28 mouse cellular contexts compared by ENCODE assay signal in genomic region chr1:55412569-55412968, GRCm38 (mm10). TPM values are rescaled to one million over a fixed set of nuclear protein-coding genes. Genes with fewer than 3 reads are reported as not detected.
"Had no signal": no experiment of that assay in that cellular context is flagged by ENCODE, and none has a peak within 500 bp of the region (broad histone marks: within the 10 kb centered on the region; RNA-seq: fewer than 3 reads in every experiment).

No protein-coding gene starts in this region.

- H3K9me3 ChIP-seq: heart, embryonic 13.5 days; heart, embryonic 15.5 days; hindbrain, embryonic 13.5 days; hindbrain, embryonic 15.5 days; kidney, embryonic 15.5 days; limb, embryonic 10.5 days; limb, embryonic 12.5 days had no signal

- H3K4me1 ChIP-seq: heart, embryonic 15.5 days; kidney, embryonic 15.5 days; limb, embryonic 10.5 days; limb, embryonic 12.5 days had no signal

- H3K4me3 ChIP-seq: gastrocnemius, adult 2 months; heart, embryonic 13.5 days; heart, embryonic 15.5 days; hindbrain, embryonic 13.5 days; hindbrain, embryonic 15.5 days; kidney, embryonic 15.5 days; limb, embryonic 10.5 days; limb, embryonic 12.5 days had no signal

- H3K4me2 ChIP-seq: heart, embryonic 11.5 days; heart, embryonic 13.5 days; heart, embryonic 15.5 days; hindbrain, embryonic 13.5 days; hindbrain, embryonic 15.5 days; kidney, embryonic 15.5 days; limb, embryonic 12.5 days; liver, embryonic 11.5 days had no signal

- ATAC-seq: hindbrain, postnatal 0 days; intestine, embryonic 16.5 days had no signal

- H3K9ac ChIP-seq: heart, embryonic 13.5 days; heart, embryonic 15.5 days; hindbrain, embryonic 13.5 days; hindbrain, embryonic 15.5 days; kidney, embryonic 15.5 days; limb, embryonic 12.5 days had no signal

- DNase-seq: gastrocnemius, adult 2 months; gastrocnemius, postnatal 10 days; gastrocnemius, postnatal 25 days; heart, adult 18-20 months; heart, postnatal 14 days; heart, postnatal 36 days; kidney, adult 11 months; kidney, adult 2 months; kidney, adult 9 months; kidney, postnatal 14 days; kidney, postnatal 36 days; layer of hippocampus, adult 9-11 months; layer of hippocampus, postnatal 36 days; liver had no signal

- H3K27ac ChIP-seq: gastrocnemius, adult 2 months; heart, embryonic 13.5 days; heart, embryonic 15.5 days; hindbrain, embryonic 13.5 days; hindbrain, embryonic 15.5 days; hindbrain, postnatal 0 days; kidney, embryonic 15.5 days; kidney, postnatal 0 days; limb, embryonic 10.5 days; limb, embryonic 12.5 days had no signal

- H3K36me3 ChIP-seq: heart, embryonic 13.5 days; heart, embryonic 15.5 days; hindbrain, embryonic 13.5 days; hindbrain, embryonic 15.5 days; kidney, embryonic 15.5 days; limb, embryonic 10.5 days; limb, embryonic 12.5 days had no signal

- H3K27me3 ChIP-seq: hindbrain, embryonic 13.5 days; hindbrain, embryonic 15.5 days had no signal

RNA-seq across cellular contexts. Expression of gene Boll, which starts 49.3 kb away (rescaled TPM):
- polyA plus RNA-seq: frontal cortex, adult 2 months; heart, embryonic 15.5 days; heart, postnatal 0 days; hindbrain, embryonic 13.5 days; kidney, embryonic 15.5 days had no signal
